1 mouse cellular context compared by ENCODE assay signal in the genomic region with DNA sequence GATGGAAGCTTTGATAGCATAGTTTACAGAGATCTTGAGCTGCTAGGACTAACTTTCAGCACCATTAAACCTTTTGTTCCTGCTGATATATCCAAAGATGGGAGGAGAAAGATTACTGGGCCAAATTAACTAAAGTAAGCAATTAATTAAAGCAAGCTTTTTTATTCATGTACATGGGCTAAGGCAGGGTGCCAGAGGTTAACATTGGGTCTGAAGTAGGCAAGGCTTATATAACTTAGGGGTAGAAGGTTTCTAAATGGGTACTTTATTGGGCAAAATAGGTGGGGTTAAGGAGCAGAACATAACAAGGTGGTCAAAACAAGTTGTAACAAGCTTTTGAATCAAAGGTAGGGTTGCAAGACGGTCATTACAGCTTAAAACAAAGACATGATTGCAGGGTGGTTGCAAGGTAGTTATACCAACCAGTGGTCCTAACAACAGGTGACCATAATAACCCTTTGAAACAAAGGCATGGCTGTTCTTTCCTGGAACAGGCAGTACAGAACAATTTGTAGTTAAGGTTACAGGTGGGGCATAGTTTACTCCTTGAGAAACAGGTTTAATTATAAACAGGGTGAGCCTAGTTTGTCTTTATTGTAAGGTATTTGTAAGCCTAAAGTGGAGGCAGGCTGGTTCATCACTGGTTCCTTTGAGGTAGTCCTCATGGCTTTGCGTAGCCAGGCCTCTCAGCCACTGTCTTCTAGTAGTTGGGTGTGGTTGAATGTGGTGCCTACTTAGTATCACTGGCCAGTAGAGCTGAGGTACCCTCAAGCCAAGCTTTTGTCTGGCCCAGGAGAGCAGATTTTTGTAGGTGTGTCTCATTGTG.
TF ChIP-seq lines count a peak whose summit lies in the region.

No protein-coding gene starts in this region.

TF ChIP-seq in myocyte, 11 proteins besides CTCF, POLR2A, EP300 and RAD21 (continued from another document):
- TF ChIP-seq CEBPB (IDR thresholded peaks at IDR 0.05; ENCODE audit: insufficient read depth, poor library complexity, severe bottlenecking), result no peak
